In genomic region chr1:73530326-73530725, GRCm38 (mm10) we compare ENCODE assay signal across 26 mouse cellular contexts.
"Had no signal": no experiment of that assay in that cellular context is flagged by ENCODE, and none has a peak within 500 bp of the region (broad histone marks: within the 10 kb centered on the region; RNA-seq: fewer than 3 reads in every experiment).

No protein-coding gene starts in this region.

- H3K36me3 ChIP-seq: embryonic facial prominence, embryonic 10.5 days; embryonic facial prominence, embryonic 12.5 days; embryonic facial prominence, embryonic 13.5 days; embryonic facial prominence, embryonic 15.5 days; forebrain, embryonic 12.5 days; forebrain, embryonic 15.5 days; heart, embryonic 10.5 days had no signal

- H3K4me2 ChIP-seq: embryonic facial prominence, embryonic 12.5 days; embryonic facial prominence, embryonic 13.5 days; embryonic facial prominence, embryonic 15.5 days; forebrain, embryonic 12.5 days; forebrain, embryonic 15.5 days had no signal

- H3K4me1 ChIP-seq: embryonic facial prominence, embryonic 12.5 days; embryonic facial prominence, embryonic 13.5 days; embryonic facial prominence, embryonic 15.5 days had no signal

- H3K9me3 ChIP-seq: embryonic facial prominence, embryonic 10.5 days; embryonic facial prominence, embryonic 12.5 days; embryonic facial prominence, embryonic 13.5 days; embryonic facial prominence, embryonic 15.5 days; forebrain, embryonic 12.5 days; forebrain, embryonic 15.5 days; heart, embryonic 10.5 days had no signal

- H3K27me3 ChIP-seq: embryonic facial prominence, embryonic 12.5 days; embryonic facial prominence, embryonic 13.5 days; embryonic facial prominence, embryonic 15.5 days; forebrain, embryonic 12.5 days; forebrain, embryonic 15.5 days had no signal

- H3K4me3 ChIP-seq: embryonic facial prominence, embryonic 10.5 days; embryonic facial prominence, embryonic 12.5 days; embryonic facial prominence, embryonic 13.5 days; embryonic facial prominence, embryonic 15.5 days; erythroblast, embryonic 14.5 days; forebrain, embryonic 12.5 days; forebrain, embryonic 15.5 days; gastrocnemius, adult 2 months; heart, adult 2 months; heart, embryonic 10.5 days had no signal

- H3K9ac ChIP-seq: embryonic facial prominence, embryonic 12.5 days; embryonic facial prominence, embryonic 13.5 days; embryonic facial prominence, embryonic 15.5 days; forebrain, embryonic 12.5 days; forebrain, embryonic 15.5 days; forebrain, postnatal 0 days had no signal

- ATAC-seq: forebrain, embryonic 14.5 days; forebrain, embryonic 15.5 days; forebrain, embryonic 16.5 days had no signal

- H3K27ac ChIP-seq: embryonic facial prominence, embryonic 10.5 days; embryonic facial prominence, embryonic 12.5 days; embryonic facial prominence, embryonic 13.5 days; embryonic facial prominence, embryonic 15.5 days; forebrain, embryonic 12.5 days; forebrain, embryonic 15.5 days; gastrocnemius, adult 2 months; heart, adult 2 months; heart, embryonic 10.5 days had no signal

- DNase-seq: cerebellum, adult 2 months; cerebellum, adult 8-10 months; cerebellum, adult 9-10 months; cerebellum, adult 9-11 months; cerebellum, postnatal 10 days; cerebellum, postnatal 14 days; cerebellum, postnatal 25 days; cerebellum, postnatal 36 days; embryo, embryonic 11 days; forebrain, postnatal 0 days; gastrocnemius, adult 2 months; gastrocnemius, postnatal 10 days; gastrocnemius, postnatal 14 days; gastrocnemius, postnatal 25 days; heart, adult 18-20 months; heart, adult 2 months had no signal
